Mouse (Mus musculus) adrenal gland, adult 10 weeks (tissue): Measurements from ENCODE around the gene Foxd1. TPM values are rescaled to one million over a fixed set of nuclear protein-coding genes. Genes with fewer than 3 reads are reported as not detected.

Experiments
- polyA plus RNA-seq: library from polyadenylated mRNA; stranded (reverse); fragments of 350-450 nt; fragmentation: Illumina TruSeq; extraction: RNeasy Lipid Tissue Mini Kit (QIAGEN cat#74804); gene quantifications from one replicate; pipeline ENCODE4 v1.2.3, GENCODE M21; 2014; ENCODE audit warnings: low read depth, low replicate concordance

Foxd1 gene
- 0.47 TPM for polyA plus RNA-seq

GRCm38 (mm10) chr13:98354090-98354801 lies at the start of gene Foxd1:
TSS of gene Foxd1 (plus strand) at chr13:98354242.

GRCm38 (mm10) chr13:98316480-98317245 lies 37.4 kb upstream of the Foxd1 start, which contains the start of gene Btf3:
TSS of gene Btf3 (minus strand) at chr13:98317006.

Other genes with a start within 250 kb of the Foxd1 start
- gene Arhgef28, start 147.8 kb upstream of the Foxd1 start, polyA plus RNA-seq = 4.9 TPM
- gene Utp15, start 91.2 kb upstream of the Foxd1 start, polyA plus RNA-seq = 26.3 TPM
- gene Ankra2, start 91.2 kb upstream of the Foxd1 start, polyA plus RNA-seq = 36.4 TPM
- gene Gm21976, start 74.4 kb upstream of the Foxd1 start, polyA plus RNA-seq = not detected
- gene Btf3, start 37.2 kb upstream of the Foxd1 start, polyA plus RNA-seq = 871 TPM
- gene Gm10320, start 137.8 kb downstream of the Foxd1 start, polyA plus RNA-seq = not detected